In the genomic region with DNA sequence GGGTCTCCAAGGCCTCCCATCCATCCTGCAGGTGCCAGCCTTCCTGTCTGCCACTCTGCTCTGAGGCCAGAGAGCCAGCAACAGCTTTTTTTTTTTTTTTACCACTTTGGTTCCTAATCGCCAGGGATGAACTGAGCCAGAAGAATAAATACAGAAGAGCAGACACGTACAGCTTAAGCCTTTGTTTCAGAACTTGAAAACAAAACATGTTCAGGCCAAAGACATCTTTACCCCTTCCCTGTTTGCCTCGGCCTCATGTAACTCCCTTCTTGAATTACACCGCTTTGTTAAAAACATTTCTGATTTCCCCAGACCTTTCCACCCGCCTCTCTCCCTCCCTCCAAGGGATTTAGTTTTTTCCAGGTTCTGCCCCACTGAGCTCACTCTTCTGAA, we compare ENCODE assay signal across 9 mouse cellular contexts.
DNase-seq lines count a peak whose midpoint lies in the region; ATAC-seq lines count a peak whose summit lies in the region.
"Had no signal": no experiment of that assay in that cellular context is flagged by ENCODE, and none has a peak within 500 bp of the region (broad histone marks: within the 10 kb centered on the region; RNA-seq: fewer than 3 reads in every experiment).

No protein-coding gene starts in this region.

- peak overlapping the region; percentile 49 for H3K4me2 ChIP-seq in kidney, embryonic 15.5 days
- H3K4me2 ChIP-seq in embryonic facial prominence, embryonic 11.5 days (ENCODE audit: low read depth, low read length), result no peak overlapping the region
- H3K4me2 ChIP-seq in hindbrain, embryonic 11.5 days (replicated peaks; ENCODE audit: low read depth, low read length), result no peak overlapping the region
- H3K4me2 ChIP-seq in midbrain, embryonic 14.5 days (ENCODE audit: low read length), result no peak overlapping the region

- H3K27ac ChIP-seq in kidney, embryonic 15.5 days, result peak overlapping the region; percentile 83
- H3K27ac ChIP-seq in embryonic facial prominence, embryonic 11.5 days (replicated peaks; ENCODE audit: low read depth, low read length), result peak overlapping the region; percentile 59
- no peak overlapping the region for H3K27ac ChIP-seq in hindbrain, embryonic 11.5 days (ENCODE audit: low read depth, low read length)
- 0 out of 2 replicates have a peak overlapping the region, but pooled peaks have one; percentile 73 for H3K27ac ChIP-seq in midbrain, embryonic 14.5 days (replicated peaks; ENCODE audit: low read depth, low read length)

- H3K27me3 ChIP-seq in kidney, embryonic 15.5 days, result no peaks in the 10 kb centered on the region
- H3K27me3 ChIP-seq in embryonic facial prominence, embryonic 11.5 days (ENCODE audit: control insufficient read depth, insufficient read depth, low read length), result no peaks in the 10 kb centered on the region
- no peaks in the 10 kb centered on the region for H3K27me3 ChIP-seq in hindbrain, embryonic 11.5 days (ENCODE audit: control insufficient read depth, insufficient read depth, low read length)
- H3K27me3 ChIP-seq in midbrain, embryonic 14.5 days (ENCODE audit: control insufficient read depth, insufficient read depth, low read length), result no peaks in the 10 kb centered on the region

- H3K4me3 ChIP-seq in kidney, embryonic 15.5 days (replicated peaks), result no peak overlapping the region
- no peak overlapping the region for H3K4me3 ChIP-seq in embryonic facial prominence, embryonic 11.5 days (ENCODE audit: low read depth, low read length)
- no peak overlapping the region for H3K4me3 ChIP-seq in hindbrain, embryonic 11.5 days (ENCODE audit: low read depth, low read length)
- no peak overlapping the region for H3K4me3 ChIP-seq in midbrain, embryonic 14.5 days (replicated peaks; ENCODE audit: low read depth, low read length)

- DNase-seq in kidney, postnatal 36 days, result no peak
- no peak for DNase-seq in embryonic facial prominence, embryonic 11.5 days (ENCODE audit: low spot score)
- no peak for DNase-seq in hindbrain, embryonic 11.5 days (ENCODE audit: low spot score)
- no peak for DNase-seq in midbrain, embryonic 14.5 days
- no peak for DNase-seq in layer of hippocampus, adult 9-10 months (ENCODE audit: low spot score)
- DNase-seq in cerebellum, postnatal 4 days (ENCODE audit: low spot score in 2 of 2), result no peak
- DNase-seq: right cerebral cortex, postnatal 25 days had no signal

- peaks cover 79% of the 10 kb centered on the region for H3K4me1 ChIP-seq in kidney, embryonic 15.5 days
- H3K4me1 ChIP-seq in embryonic facial prominence, embryonic 11.5 days (ENCODE audit: control insufficient read depth, insufficient read depth, low read length), result peaks cover 10% of the 10 kb centered on the region
- 0 out of 2 replicates have a peak, but pooled peaks cover 3% of the 10 kb centered on the region for H3K4me1 ChIP-seq in hindbrain, embryonic 11.5 days (replicated peaks; ENCODE audit: control insufficient read depth, insufficient read depth, low read length)
- H3K4me1 ChIP-seq in midbrain, embryonic 14.5 days (ENCODE audit: control insufficient read depth, insufficient read depth, low read length), result peaks cover 24% of the 10 kb centered on the region

- no peak overlapping the region for H3K9ac ChIP-seq in kidney, embryonic 15.5 days
- no peak overlapping the region for H3K9ac ChIP-seq in embryonic facial prominence, embryonic 11.5 days (replicated peaks; ENCODE audit: low read length)
- H3K9ac ChIP-seq in hindbrain, embryonic 11.5 days (ENCODE audit: low read depth, low read length), result no peak overlapping the region
- no peak overlapping the region for H3K9ac ChIP-seq in midbrain, embryonic 14.5 days (replicated peaks; ENCODE audit: low read length)

- WGBS in kidney, embryonic 15.5 days, result 36% methylated on average over 5 of the region's 5 CpGs
- 39% methylated on average over 5 of the region's 5 CpGs for WGBS in embryonic facial prominence, embryonic 11.5 days
- WGBS in hindbrain, embryonic 11.5 days, result 49% methylated on average over 5 of the region's 5 CpGs
- 36% methylated on average over 5 of the region's 5 CpGs for WGBS in midbrain, embryonic 14.5 days

- H3K36me3 ChIP-seq in kidney, embryonic 15.5 days, result 0 out of 2 replicates have a peak, but pooled peaks cover 3% of the 10 kb centered on the region
- no peaks in the 10 kb centered on the region for H3K36me3 ChIP-seq in embryonic facial prominence, embryonic 11.5 days (replicated peaks; ENCODE audit: control insufficient read depth, insufficient read depth, low read depth, low read length)
- H3K36me3 ChIP-seq in hindbrain, embryonic 11.5 days (ENCODE audit: control insufficient read depth, insufficient read depth, low read length), result no peaks in the 10 kb centered on the region
- no peaks in the 10 kb centered on the region for H3K36me3 ChIP-seq in midbrain, embryonic 14.5 days (ENCODE audit: control insufficient read depth, insufficient read depth, low read length)

- H3K9me3 ChIP-seq in kidney, embryonic 15.5 days (replicated peaks), result no peaks in the 10 kb centered on the region
- H3K9me3 ChIP-seq in embryonic facial prominence, embryonic 11.5 days (replicated peaks; ENCODE audit: control insufficient read depth, low read length), result no peaks in the 10 kb centered on the region
- H3K9me3 ChIP-seq in hindbrain, embryonic 11.5 days (ENCODE audit: control insufficient read depth, low read length), result no peaks in the 10 kb centered on the region
- H3K9me3 ChIP-seq in midbrain, embryonic 14.5 days (ENCODE audit: control insufficient read depth, low read length), result no peaks in the 10 kb centered on the region

- ATAC-seq in kidney, embryonic 15.5 days (replicated peaks; ENCODE audit: low FRiP score), result no peak
- no peak for ATAC-seq in embryonic facial prominence, embryonic 11.5 days (replicated peaks; ENCODE audit: insufficient number of reproducible peaks, low FRiP score, low TSS enrichment, low read depth)
- ATAC-seq in hindbrain, embryonic 11.5 days (ENCODE audit: low FRiP score), result 0 out of 2 replicates have a peak, but pooled peaks have one; percentile 15
- no peak for ATAC-seq in midbrain, embryonic 14.5 days (ENCODE audit: low FRiP score, low TSS enrichment)
- no peak for ATAC-seq in inflammation-experienced regulatory T-cells, adult 6 months
